Mouse (Mus musculus) 3134 (cell line): Measurements from ENCODE around the gene Gatb.

Source experiments
- DNase-seq: peaks from one replicate; pipeline ENCODE4 v3.0.0-alpha.2; 2011; ENCODE audit warnings: low spot score; ENCODE audit not compliant: insufficient read length; ENCODE audit errors: extremely low read depth

The Gatb gene

GRCm38 (mm10) chr3:85573864-85574830, at the start of gene Gatb:
Gene Gatb, plus strand, starts transcription at chr3:85574119.
- DNase-seq = peak; percentile 96

GRCm38 (mm10) chr3:85530601-85531161, 43.2 kb upstream of the Gatb start:
- DNase-seq = no peak

- DNase-seq = no peak
These were observed 41.5 kb upstream of the Gatb start for GRCm38 (mm10) chr3:85532376-85532775.

GRCm38 (mm10) chr3:85535042-85535441, 38.9 kb upstream of the Gatb start:
- DNase-seq = no peak

- no peak for DNase-seq
These were observed 38.0 kb upstream of the Gatb start for GRCm38 (mm10) chr3:85535621-85536520.

- no peak for DNase-seq
These were observed 31.2 kb upstream of the Gatb start for GRCm38 (mm10) chr3:85542765-85543164.

- no peak for DNase-seq
These were observed 30.3 kb upstream of the Gatb start for GRCm38 (mm10) chr3:85543652-85544051.

GRCm38 (mm10) chr3:85550312-85550711, 23.6 kb upstream of the Gatb start:
- no peak for DNase-seq

GRCm38 (mm10) chr3:85551352-85551751, 22.6 kb upstream of the Gatb start:
- no peak for DNase-seq

GRCm38 (mm10) chr3:85553731-85554277, 20.1 kb upstream of the Gatb start:
- DNase-seq = no peak

GRCm38 (mm10) chr3:85564603-85565002, 9.3 kb upstream of the Gatb start:
- no peak for DNase-seq

GRCm38 (mm10) chr3:85571276-85571675, 2.6 kb upstream of the Gatb start:
- DNase-seq = peak; percentile 35

- peak; percentile 15 for DNase-seq
These were observed 1.4 kb upstream of the Gatb start for GRCm38 (mm10) chr3:85572502-85572901.

- DNase-seq = no peak
These were observed 579 bp upstream of the Gatb start for GRCm38 (mm10) chr3:85573216-85573863.

GRCm38 (mm10) chr3:85582726-85583125, 8.8 kb downstream of the Gatb start:
- no peak for DNase-seq

GRCm38 (mm10) chr3:85583194-85583593, 9.3 kb downstream of the Gatb start:
- no peak for DNase-seq

- no peak for DNase-seq
These were observed 11.0 kb downstream of the Gatb start for GRCm38 (mm10) chr3:85584966-85585365.

GRCm38 (mm10) chr3:85588701-85589100, 14.8 kb downstream of the Gatb start:
- no peak for DNase-seq

- no peak for DNase-seq
These were observed 16.3 kb downstream of the Gatb start for GRCm38 (mm10) chr3:85590090-85590754.

GRCm38 (mm10) chr3:85592067-85592466, 18.1 kb downstream of the Gatb start:
- DNase-seq = no peak
